Mouse (Mus musculus) heart, embryonic 13.5 days (tissue): ENCODE results near the gene Olfr923. TPM values are rescaled to one million over a fixed set of nuclear protein-coding genes. Genes with fewer than 3 reads are reported as not detected.
A peak's percentile ranks its signal among the peaks of the same experiment; 100 is the strongest.
"Not testable (repeated sequence)": the region's sequence is repeated elsewhere in the genome, so short reads cannot be mapped to it uniquely, and the experiment has no call there.

Source experiments
- ATAC-seq: fragments of 200-750 bp; cut with Nextera tagmentation; 2 replicates; pipeline ENCODE4 v1.8.0; 2017; ENCODE audit warnings: moderate TSS enrichment; ENCODE audit not compliant: insufficient number of reproducible peaks, low FRiP score, low TSS enrichment; ENCODE audit errors: extremely low read depth
- H3K27ac ChIP-seq: fragments of 300-500 bp; sonication (generic); replicated peaks from 2 replicates; pipeline ENCODE4 v1.5.1; 2015; ENCODE audit warnings: moderate library complexity, mild to moderate bottlenecking, inconsistent platforms
- H3K27me3 ChIP-seq: fragments of 300-500 bp; sonication (generic); replicated peaks from 2 replicates; pipeline ENCODE4 v1.6.1; 2015; ENCODE audit warnings: mild to moderate bottlenecking, inconsistent platforms
- H3K36me3 ChIP-seq: fragments of 300-500 bp; sonication (generic); 2 replicates; pipeline ENCODE4 v1.6.1; 2015; ENCODE audit warnings: mild to moderate bottlenecking, inconsistent platforms
- H3K4me1 ChIP-seq: fragments of 300-500 bp; sonication (generic); 2 replicates; pipeline ENCODE4 v1.6.1; 2015; ENCODE audit warnings: inconsistent platforms
- H3K4me2 ChIP-seq: fragments of 300-500 bp; sonication (generic); 2 replicates; pipeline ENCODE4 v1.6.1; 2015; ENCODE audit warnings: inconsistent platforms, mild to moderate bottlenecking, moderate library complexity
- H3K4me3 ChIP-seq: fragments of 300-500 bp; sonication (generic); 2 replicates; pipeline ENCODE4 v1.5.1; 2015; ENCODE audit warnings: moderate library complexity, mild to moderate bottlenecking, inconsistent platforms
- H3K9ac ChIP-seq: fragments of 300-500 bp; sonication (generic); 2 replicates; pipeline ENCODE4 v1.6.1; 2015; ENCODE audit warnings: inconsistent platforms, mild to moderate bottlenecking, moderate library complexity
- H3K9me3 ChIP-seq: fragments of 300-500 bp; sonication (generic); 2 replicates; pipeline ENCODE4 v1.6.1; 2016; ENCODE audit warnings: inconsistent platforms
- WGBS: fragments of 180-500 bp; shearing (Covaris S2); methylation state at CpG from one replicate; pipeline ENCODE4 v1.1.7; 2015; ENCODE audit warnings: mixed read lengths; 5-methylcytosine and 5-hydroxymethylcytosine counted together
- polyA plus RNA-seq: library from polyadenylated mRNA; unstranded; fragments of >200 nt; fragmentation: Nextera tagmentation; extraction: Ambion mirVana; gene quantifications from 2 replicates; pipeline ENCODE4 v1.2.1, GENCODE M21; 2015

The Olfr923 gene
- not detected in 2 replicates for polyA plus RNA-seq

- Histone ChIP-seq H3K27ac (no peak within 1 kb of the TSS), H3K36me3 (no peaks in the 10 kb centered on the region), H3K4me3 (no peak within 1 kb of the TSS), H3K27me3 (no peaks in the 10 kb centered on the region), H3K9ac (no peak within 1 kb of the TSS), H3K4me1 (no peaks in the 10 kb centered on the region), H3K9me3 (no peaks in the 10 kb centered on the region), H3K4me2 (no peak within 1 kb of the TSS)
- WGBS, result 86% methylated on average over 1 of the region's 1 CpGs
- ATAC-seq, result no peak
Observed at GRCm38 (mm10) chr9:38826245-38826644, at the start of gene Olfr923. Olfr923 (plus strand) TSS chr9:38826545.

DNA sequence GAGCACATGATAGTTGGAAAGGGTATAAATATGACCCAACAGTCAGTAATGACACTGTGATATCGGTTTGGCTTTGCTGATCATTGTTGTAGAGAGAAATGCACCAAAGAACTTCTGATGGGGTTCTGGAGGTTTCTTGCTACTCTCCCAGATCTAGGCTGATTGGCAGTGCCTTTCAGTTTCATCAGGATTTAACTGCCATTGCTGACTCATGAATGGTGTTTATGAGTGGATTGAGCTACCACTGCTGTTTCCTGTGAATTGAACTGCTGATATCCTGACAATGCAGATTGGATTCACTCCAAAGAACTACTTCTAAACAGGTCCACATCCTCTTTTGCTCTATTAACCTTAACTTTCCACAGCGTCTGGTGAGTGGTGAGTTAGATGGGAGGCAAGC is 33.7 kb upstream of the Olfr923 start:
- no peak overlapping the region for H3K27ac ChIP-seq
- ATAC-seq, result no peak
- H3K9me3 ChIP-seq, result no peaks in the 10 kb centered on the region
- no peak overlapping the region for H3K4me3 ChIP-seq
- WGBS, result 66% methylated on average over 2 of the region's 2 CpGs
- no peaks in the 10 kb centered on the region for H3K27me3 ChIP-seq
- H3K9ac ChIP-seq, result no peak overlapping the region
- H3K4me1 ChIP-seq, result no peaks in the 10 kb centered on the region
- H3K4me2 ChIP-seq, result no peak overlapping the region
- no peaks in the 10 kb centered on the region for H3K36me3 ChIP-seq

GRCm38 (mm10) chr9:38805696-38806095 is 20.6 kb upstream of the Olfr923 start:
- H3K9me3 ChIP-seq, result no peaks in the 10 kb centered on the region
- H3K27me3 ChIP-seq, result no peaks in the 10 kb centered on the region
- no peaks in the 10 kb centered on the region for H3K36me3 ChIP-seq
- no peak for ATAC-seq
- H3K4me3 ChIP-seq, result no peak overlapping the region
- H3K4me1 ChIP-seq, result no peaks in the 10 kb centered on the region
- no peak overlapping the region for H3K4me2 ChIP-seq
- H3K9ac ChIP-seq, result no peak overlapping the region
- no peak overlapping the region for H3K27ac ChIP-seq

DNA sequence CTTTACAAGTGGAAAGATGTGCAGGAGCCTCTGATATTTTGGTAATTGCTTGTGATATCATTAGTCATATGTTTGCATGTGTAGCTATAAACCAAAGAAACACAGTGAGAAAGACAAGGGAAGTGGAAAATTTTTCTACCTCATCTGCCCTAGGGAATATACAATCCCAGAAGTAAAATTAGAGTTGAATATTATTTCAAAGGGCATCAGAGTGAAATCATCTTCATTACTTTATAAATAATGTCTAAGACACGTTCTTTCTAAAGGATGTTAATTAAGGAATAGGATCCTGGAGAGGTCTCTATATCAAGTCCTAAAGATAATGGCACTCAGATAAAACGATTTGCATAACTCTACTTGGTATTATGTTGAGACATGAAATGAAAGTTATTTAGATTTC is 12.0 kb upstream of the Olfr923 start, which contains the start of gene Olfr922:
Gene Olfr922 (plus strand): TSS at position 301 of the 400 bp plus-strand sequence.
- WGBS, result 62% methylated on average over 2 of the region's 2 CpGs
- Histone ChIP-seq H3K9ac (no peak within 1 kb of the TSS), H3K36me3 (no peaks in the 10 kb centered on the region), H3K27ac (no peak within 1 kb of the TSS), H3K9me3 (no peaks in the 10 kb centered on the region), H3K4me2 (no peak within 1 kb of the TSS), H3K27me3 (no peaks in the 10 kb centered on the region), H3K4me1 (no peaks in the 10 kb centered on the region), H3K4me3 (no peak within 1 kb of the TSS)
- ATAC-seq, result no peak

- no peaks in the 10 kb centered on the region for H3K36me3 ChIP-seq
- no peak overlapping the region for H3K4me2 ChIP-seq
- H3K9ac ChIP-seq, result no peak overlapping the region
- 71% methylated on average over 1 of the region's 1 CpGs for WGBS
- no peak overlapping the region for H3K27ac ChIP-seq
- H3K9me3 ChIP-seq, result no peaks in the 10 kb centered on the region
- H3K4me1 ChIP-seq, result no peaks in the 10 kb centered on the region
- H3K27me3 ChIP-seq, result no peaks in the 10 kb centered on the region
- H3K4me3 ChIP-seq, result no peak overlapping the region
- no peak for ATAC-seq
Observed at GRCm38 (mm10) chr9:38815458-38815986, 10.8 kb upstream of the Olfr923 start.

DNA sequence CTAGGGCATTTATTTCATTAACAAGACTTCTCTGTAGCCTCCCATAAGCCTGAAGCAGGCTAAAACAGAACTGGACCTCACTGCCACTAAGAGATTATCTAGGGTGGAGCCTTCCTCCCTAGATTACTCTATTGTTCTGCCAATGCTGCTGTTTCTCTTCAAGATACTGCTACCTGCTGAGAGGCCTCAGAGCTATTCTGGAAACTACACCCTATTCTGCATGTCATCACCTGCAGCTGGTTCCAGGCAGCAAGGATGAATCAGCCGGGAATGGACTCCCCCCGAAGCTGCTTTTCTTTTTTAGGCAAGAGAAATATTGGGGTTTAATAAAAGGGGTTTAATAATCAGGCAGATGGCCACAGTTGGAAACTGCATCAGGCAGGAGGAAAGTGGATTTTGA is 6.7 kb downstream of the Olfr923 start:
- 33% methylated on average over 2 of the region's 2 CpGs for WGBS
- Histone ChIP-seq H3K9ac (no peak overlapping the region), H3K27me3 (no peaks in the 10 kb centered on the region), H3K4me1 (peaks cover 4% of the 10 kb centered on the region; the same call in 1 of the 2 replicates), H3K9me3 (no peaks in the 10 kb centered on the region), H3K27ac (no peak overlapping the region), H3K4me2 (peak overlapping the region; percentile 27), H3K36me3 (no peaks in the 10 kb centered on the region), H3K4me3 (no peak overlapping the region)
- no peak for ATAC-seq

- H3K4me2 ChIP-seq, result no peak within 1 kb of the TSS
- H3K27me3 ChIP-seq, result no peaks in the 10 kb centered on the region
- WGBS, result 71% methylated on average over 1 of the region's 1 CpGs
- H3K27ac ChIP-seq, result no peak within 1 kb of the TSS
- no peaks in the 10 kb centered on the region for H3K4me1 ChIP-seq
- H3K9ac ChIP-seq, result no peak within 1 kb of the TSS
- no peaks in the 10 kb centered on the region for H3K36me3 ChIP-seq
- no peak within 1 kb of the TSS for H3K4me3 ChIP-seq
- H3K9me3 ChIP-seq, result no peaks in the 10 kb centered on the region
- ATAC-seq, result no peak
Observed at GRCm38 (mm10) chr9:38844149-38844548, 17.8 kb downstream of the Olfr923 start, which contains the start of gene Olfr924. Olfr924 (plus strand) TSS chr9:38844449.

DNA sequence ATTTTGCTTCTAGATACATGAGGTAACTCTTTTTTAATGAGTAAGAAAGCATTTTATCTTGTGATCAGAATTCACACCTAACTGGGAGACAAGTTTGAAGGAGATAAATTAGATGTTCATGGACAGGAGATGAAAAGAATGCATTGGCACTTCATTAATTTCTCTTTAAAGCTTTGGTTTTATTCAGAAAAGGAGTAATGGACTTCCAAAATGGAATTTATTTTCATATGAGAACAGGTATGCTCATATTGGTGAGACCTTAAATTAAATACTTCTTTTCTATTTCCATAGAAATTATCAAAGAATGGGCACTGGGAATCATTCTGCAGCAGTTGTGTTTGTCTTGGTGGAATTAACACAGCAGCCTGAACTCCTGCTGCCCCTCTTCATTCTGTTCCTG is 28.4 kb downstream of the Olfr923 start, which contains the start of gene Olfr26:
Gene Olfr26 (plus strand): TSS at position 301 of the 400 bp plus-strand sequence.
- no peak within 1 kb of the TSS for H3K9ac ChIP-seq
- no peak for ATAC-seq
- H3K4me2 ChIP-seq, result no peak within 1 kb of the TSS
- no peaks in the 10 kb centered on the region for H3K27me3 ChIP-seq
- H3K36me3 ChIP-seq, result no peaks in the 10 kb centered on the region
- H3K9me3 ChIP-seq, result no peaks in the 10 kb centered on the region
- H3K27ac ChIP-seq, result no peak within 1 kb of the TSS
- H3K4me3 ChIP-seq, result no peak within 1 kb of the TSS
- no peaks in the 10 kb centered on the region for H3K4me1 ChIP-seq

DNA sequence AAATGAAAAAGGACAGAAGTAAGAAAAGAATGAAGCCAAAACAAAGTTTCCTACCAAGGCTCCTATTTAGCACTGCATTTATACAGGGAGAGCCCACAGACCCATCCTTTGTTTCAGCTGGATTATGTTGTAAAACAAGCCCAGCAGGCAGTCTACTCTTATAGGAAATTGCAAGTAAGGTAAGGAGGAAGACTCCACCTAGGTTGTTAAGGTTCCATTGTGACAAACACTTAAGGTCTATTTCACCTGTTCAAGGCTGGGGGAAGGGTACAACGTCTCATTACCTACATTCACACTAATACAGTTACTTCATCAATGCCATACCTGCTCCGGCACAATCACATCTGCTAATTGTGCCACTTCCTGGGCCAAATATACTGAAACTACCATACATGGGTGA is 48.5 kb downstream of the Olfr923 start:
- H3K36me3 ChIP-seq, H3K4me2 ChIP-seq, H3K9me3 ChIP-seq, H3K27ac ChIP-seq, H3K4me1 ChIP-seq, H3K9ac ChIP-seq, H3K27me3 ChIP-seq, ATAC-seq, H3K4me3 ChIP-seq: not testable (repeated sequence)
- 60% methylated on average over 2 of the region's 2 CpGs for WGBS

DNA sequence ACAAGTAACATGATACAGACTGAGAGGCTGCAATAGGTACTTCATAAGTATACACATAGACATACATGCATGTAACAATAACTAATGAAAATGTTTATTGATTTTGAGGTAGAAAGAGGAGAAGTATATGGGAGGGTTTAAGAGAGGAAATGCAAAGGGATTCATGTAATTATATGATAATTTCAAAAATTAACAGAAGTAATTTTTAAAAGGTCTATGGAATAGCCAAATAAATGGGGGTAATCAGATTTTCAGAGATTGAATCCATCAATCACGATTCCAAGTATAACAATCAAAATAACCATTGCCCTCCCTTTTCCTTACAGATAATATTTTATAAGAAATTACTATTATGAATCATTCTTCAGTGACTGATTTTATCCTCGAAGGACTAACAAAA is 50.5 kb downstream of the Olfr923 start, which contains the start of gene Olfr926:
Gene Olfr926 (plus strand): TSS at position 301 of the 400 bp plus-strand sequence.
- no peak for ATAC-seq
- H3K27me3 ChIP-seq, result no peaks in the 10 kb centered on the region
- 0 out of 2 replicates have a peak, but pooled peaks cover 5% of the 10 kb centered on the region for H3K9me3 ChIP-seq
- no peaks in the 10 kb centered on the region for H3K36me3 ChIP-seq
- no peak within 1 kb of the TSS for H3K9ac ChIP-seq
- no peak within 1 kb of the TSS for H3K4me3 ChIP-seq
- whole genome bisulfite sequencing, result 68% methylated on average over 2 of the region's 2 CpGs
- no peak within 1 kb of the TSS for H3K27ac ChIP-seq
- H3K4me2 ChIP-seq, result no peak within 1 kb of the TSS
- no peaks in the 10 kb centered on the region for H3K4me1 ChIP-seq
